Mouse (Mus musculus): ENCODE measurements around the gene Spty2d1. TPM values are rescaled to one million over a fixed set of nuclear protein-coding genes. Genes with fewer than 3 reads are reported as not detected.
A peak's percentile ranks its signal among the peaks of the same experiment; 100 is the strongest.

Gene Spty2d1
- polyA plus RNA-seq, 1 experiment from 2014 or later, result 7.4 TPM

GRCm38 (mm10) chr7:47025429-47025828, 17.2 kb upstream of the Spty2d1 start:
- Histone ChIP-seq H3K27me3 (replicated peaks; ENCODE audit: control insufficient read depth, insufficient read depth, low read length) (no peaks in the 10 kb centered on the region), H3K27ac (ENCODE audit: low read depth, low read length) (no peak overlapping the region), H3K9ac (ENCODE audit: low read depth, low read length) (no peak overlapping the region), H3K9me3 (ENCODE audit: control insufficient read depth, low read length) (no peaks in the 10 kb centered on the region), H3K36me3 (ENCODE audit: control insufficient read depth, insufficient read depth, low read length) (no peaks in the 10 kb centered on the region), H3K4me3 (ENCODE audit: low read length) (no peak overlapping the region), H3K4me1 (ENCODE audit: control insufficient read depth, insufficient read depth, low read depth, low read length) (no peaks in the 10 kb centered on the region), H3K4me2 (ENCODE audit: low read length) (no peak overlapping the region)
- ATAC-seq, result no peak
- 71% methylated on average over 9 of the region's 9 CpGs for WGBS

GRCm38 (mm10) chr7:47024454-47024853, 16.2 kb upstream of the Spty2d1 start:
- Histone ChIP-seq H3K9ac (ENCODE audit: low read depth, low read length) (no peak overlapping the region), H3K27me3 (replicated peaks; ENCODE audit: control insufficient read depth, insufficient read depth, low read length) (no peaks in the 10 kb centered on the region), H3K9me3 (ENCODE audit: control insufficient read depth, low read length) (no peaks in the 10 kb centered on the region), H3K4me3 (ENCODE audit: low read length) (no peak overlapping the region), H3K4me1 (ENCODE audit: control insufficient read depth, insufficient read depth, low read depth, low read length) (no peaks in the 10 kb centered on the region), H3K27ac (ENCODE audit: low read depth, low read length) (no peak overlapping the region), H3K4me2 (ENCODE audit: low read length) (no peak overlapping the region), H3K36me3 (ENCODE audit: control insufficient read depth, insufficient read depth, low read length) (no peaks in the 10 kb centered on the region)
- no peak for ATAC-seq
- 87% methylated on average over 7 of the region's 7 CpGs for WGBS

- Histone ChIP-seq H3K36me3 (ENCODE audit: control insufficient read depth, insufficient read depth, low read length) (no peaks in the 10 kb centered on the region), H3K27ac (ENCODE audit: low read depth, low read length) (no peak overlapping the region), H3K9ac (ENCODE audit: low read depth, low read length) (no peak overlapping the region), H3K4me3 (ENCODE audit: low read length) (no peak overlapping the region), H3K27me3 (replicated peaks; ENCODE audit: control insufficient read depth, insufficient read depth, low read length) (no peaks in the 10 kb centered on the region), H3K4me1 (ENCODE audit: control insufficient read depth, insufficient read depth, low read depth, low read length) (no peaks in the 10 kb centered on the region), H3K9me3 (ENCODE audit: control insufficient read depth, low read length) (no peaks in the 10 kb centered on the region), H3K4me2 (ENCODE audit: low read length) (no peak overlapping the region)
- peak; percentile 75; the same call in 1 of the 2 replicates for ATAC-seq
- 17% methylated on average over 6 of the region's 6 CpGs for WGBS
Measured at GRCm38 (mm10) chr7:47023530-47023929, 15.3 kb upstream of the Spty2d1 start.

- Histone ChIP-seq H3K9me3 (ENCODE audit: control insufficient read depth, low read length) (no peaks in the 10 kb centered on the region), H3K4me1 (ENCODE audit: control insufficient read depth, insufficient read depth, low read depth, low read length) (no peaks in the 10 kb centered on the region), H3K36me3 (ENCODE audit: control insufficient read depth, insufficient read depth, low read length) (no peaks in the 10 kb centered on the region), H3K4me3 (ENCODE audit: low read length) (no peak overlapping the region), H3K4me2 (ENCODE audit: low read length) (no peak overlapping the region), H3K9ac (ENCODE audit: low read depth, low read length) (no peak overlapping the region), H3K27ac (ENCODE audit: low read depth, low read length) (no peak overlapping the region), H3K27me3 (replicated peaks; ENCODE audit: control insufficient read depth, insufficient read depth, low read length) (no peaks in the 10 kb centered on the region)
- ATAC-seq, result no peak
- WGBS, result 70% methylated on average over 7 of the region's 8 CpGs
Measured at GRCm38 (mm10) chr7:47022482-47022881, 14.3 kb upstream of the Spty2d1 start.

GRCm38 (mm10) chr7:47020956-47021355, 12.7 kb upstream of the Spty2d1 start:
- Histone ChIP-seq H3K4me1 (ENCODE audit: control insufficient read depth, insufficient read depth, low read depth, low read length) (no peaks in the 10 kb centered on the region), H3K27me3 (replicated peaks; ENCODE audit: control insufficient read depth, insufficient read depth, low read length) (no peaks in the 10 kb centered on the region)
- WGBS, result 17% methylated on average over 8 of the region's 8 CpGs

GRCm38 (mm10) chr7:47019641-47020040, 11.4 kb upstream of the Spty2d1 start:
- Histone ChIP-seq H3K4me3 (ENCODE audit: low read length) (no peak overlapping the region), H3K36me3 (ENCODE audit: control insufficient read depth, insufficient read depth, low read length) (no peaks in the 10 kb centered on the region)
- WGBS, result 57% methylated on average over 5 of the region's 5 CpGs

More at GRCm38 (mm10) chr7:47020956-47021355, 12.7 kb upstream of the Spty2d1 start:
- H3K4me3 ChIP-seq (ENCODE audit: low read length), result no peak overlapping the region
- no peak overlapping the region for H3K9ac ChIP-seq (ENCODE audit: low read depth, low read length)
- H3K9me3 ChIP-seq (ENCODE audit: control insufficient read depth, low read length), result no peaks in the 10 kb centered on the region
- no peak for ATAC-seq
- H3K27ac ChIP-seq (ENCODE audit: low read depth, low read length), result no peak overlapping the region
- no peak overlapping the region for H3K4me2 ChIP-seq (ENCODE audit: low read length)
- H3K36me3 ChIP-seq (ENCODE audit: control insufficient read depth, insufficient read depth, low read length), result no peaks in the 10 kb centered on the region

GRCm38 (mm10) chr7:47017146-47017545, 8.9 kb upstream of the Spty2d1 start:
- Histone ChIP-seq H3K27me3 (replicated peaks; ENCODE audit: control insufficient read depth, insufficient read depth, low read length) (no peaks in the 10 kb centered on the region), H3K9me3 (ENCODE audit: control insufficient read depth, low read length) (no peaks in the 10 kb centered on the region), H3K36me3 (ENCODE audit: control insufficient read depth, insufficient read depth, low read length) (no peaks in the 10 kb centered on the region), H3K4me3 (ENCODE audit: low read length) (no peak overlapping the region), H3K27ac (ENCODE audit: low read depth, low read length) (no peak overlapping the region), H3K4me2 (ENCODE audit: low read length) (no peak overlapping the region), H3K4me1 (ENCODE audit: control insufficient read depth, insufficient read depth, low read depth, low read length) (peaks cover 5% of the 10 kb centered on the region), H3K9ac (ENCODE audit: low read depth, low read length) (no peak overlapping the region)
- no peak for ATAC-seq
- 80% methylated on average over 7 of the region's 7 CpGs for WGBS

More at GRCm38 (mm10) chr7:47019641-47020040, 11.4 kb upstream of the Spty2d1 start:
- no peak for ATAC-seq
- Histone ChIP-seq H3K9ac (ENCODE audit: low read depth, low read length) (no peak overlapping the region), H3K4me2 (ENCODE audit: low read length) (no peak overlapping the region), H3K9me3 (ENCODE audit: control insufficient read depth, low read length) (no peaks in the 10 kb centered on the region), H3K27me3 (replicated peaks; ENCODE audit: control insufficient read depth, insufficient read depth, low read length) (no peaks in the 10 kb centered on the region), H3K4me1 (ENCODE audit: control insufficient read depth, insufficient read depth, low read depth, low read length) (peaks cover 5% of the 10 kb centered on the region), H3K27ac (ENCODE audit: low read depth, low read length) (no peak overlapping the region)

GRCm38 (mm10) chr7:47016602-47017001, 8.4 kb upstream of the Spty2d1 start:
- Histone ChIP-seq H3K27ac (ENCODE audit: low read depth, low read length) (no peak overlapping the region), H3K4me3 (ENCODE audit: low read length) (no peak overlapping the region), H3K4me1 (ENCODE audit: control insufficient read depth, insufficient read depth, low read depth, low read length) (peaks cover 5% of the 10 kb centered on the region), H3K9me3 (ENCODE audit: control insufficient read depth, low read length) (no peaks in the 10 kb centered on the region), H3K4me2 (ENCODE audit: low read length) (no peak overlapping the region), H3K9ac (ENCODE audit: low read depth, low read length) (no peak overlapping the region), H3K27me3 (replicated peaks; ENCODE audit: control insufficient read depth, insufficient read depth, low read length) (no peaks in the 10 kb centered on the region), H3K36me3 (ENCODE audit: control insufficient read depth, insufficient read depth, low read length) (no peaks in the 10 kb centered on the region)
- ATAC-seq, result no peak
- WGBS, result 74% methylated on average over 3 of the region's 3 CpGs

GRCm38 (mm10) chr7:47015390-47016065, 7.3 kb upstream of the Spty2d1 start:
- H3K27me3 ChIP-seq (replicated peaks; ENCODE audit: control insufficient read depth, insufficient read depth, low read length), result no peaks in the 10 kb centered on the region
- peak; percentile 91 for ATAC-seq
- 0 out of 2 replicates have a peak overlapping the region, but pooled peaks have one; percentile 9 for H3K9ac ChIP-seq (ENCODE audit: low read depth, low read length)
- 10% methylated on average over 6 of the region's 6 CpGs for WGBS
- H3K4me3 ChIP-seq (ENCODE audit: low read length), result peak overlapping the region; percentile 20; the same call in 1 of the 2 replicates
- peaks cover 5% of the 10 kb centered on the region for H3K4me1 ChIP-seq (ENCODE audit: control insufficient read depth, insufficient read depth, low read depth, low read length)
- no peaks in the 10 kb centered on the region for H3K36me3 ChIP-seq (ENCODE audit: control insufficient read depth, insufficient read depth, low read length)
- H3K27ac ChIP-seq (ENCODE audit: low read depth, low read length), result no peak overlapping the region; the same call in 1 of the 2 replicates
- H3K9me3 ChIP-seq (ENCODE audit: control insufficient read depth, low read length), result no peaks in the 10 kb centered on the region
- H3K4me2 ChIP-seq (ENCODE audit: low read length), result peak overlapping the region; percentile 52

All from hindbrain, embryonic 16.5 days (tissue).